Mouse (Mus musculus) spleen, postnatal 10 days (tissue): Measurements from ENCODE around the gene Gm14418.
"Not testable (repeated sequence)": the region's sequence is repeated elsewhere in the genome, so short reads cannot be mapped to it uniquely, and the experiment has no call there.

ENCODE experiments used
- DNase-seq, 2 experiments: peaks; one replicate each; pipeline ENCODE4 v3.0.0; 2021 to 2022; ENCODE audit warnings: low spot score in 2 of 2

The Gm14418 gene

GRCm38 (mm10) chr2:177398096-177398495 lies at the start of gene Gm14418:
Gene Gm14418, minus strand, starts transcription at chr2:177398320.
- DNase-seq = not testable (repeated sequence)
